ENCODE assay signal across 8 mouse cellular contexts in genomic region chr19:32344738-32345121, GRCm38 (mm10). TPM values are rescaled to one million over a fixed set of nuclear protein-coding genes. Genes with fewer than 3 reads are reported as not detected.
DNase-seq lines count a peak whose midpoint lies in the region; ATAC-seq lines count a peak whose summit lies in the region.

No protein-coding gene starts in this region.

- peaks cover 18% of the 10 kb centered on the region for H3K4me1 ChIP-seq in forebrain, embryonic 14.5 days (ENCODE audit: control insufficient read depth, insufficient read depth, low read length)
- peaks cover 46% of the 10 kb centered on the region for H3K4me1 ChIP-seq in neural tube, embryonic 15.5 days

- peak; percentile 54 for DNase-seq in kidney, adult 18-20 months
- DNase-seq in kidney, adult 11 months = no peak
- no peak for DNase-seq in forebrain, embryonic 14.5 days (ENCODE audit: low spot score)
- DNase-seq in kidney, postnatal 14 days = peak; percentile 53
- no peak for DNase-seq in layer of hippocampus, postnatal 36 days
- DNase-seq in adrenal gland, postnatal 10 days = no peak

- H3K9ac ChIP-seq in forebrain, embryonic 14.5 days (ENCODE audit: low read length) = no peak overlapping the region
- no peak overlapping the region for H3K9ac ChIP-seq in neural tube, embryonic 15.5 days (replicated peaks)

- H3K36me3 ChIP-seq in forebrain, embryonic 14.5 days (ENCODE audit: control insufficient read depth, insufficient read depth, low read length) = no peaks in the 10 kb centered on the region
- H3K36me3 ChIP-seq in neural tube, embryonic 15.5 days = no peaks in the 10 kb centered on the region

- no peak overlapping the region for H3K27ac ChIP-seq in forebrain, embryonic 14.5 days (ENCODE audit: low read depth, low read length)
- no peak overlapping the region for H3K27ac ChIP-seq in neural tube, embryonic 15.5 days (replicated peaks)

- 13% methylated on average over 4 of the region's 4 CpGs for WGBS in forebrain, embryonic 14.5 days
- WGBS in neural tube, embryonic 15.5 days = 28% methylated on average over 4 of the region's 4 CpGs

- no peak overlapping the region for H3K4me3 ChIP-seq in forebrain, embryonic 14.5 days (ENCODE audit: low read depth, low read length)
- H3K4me3 ChIP-seq in neural tube, embryonic 15.5 days (replicated peaks) = peak overlapping the region; percentile 18

- H3K27me3 ChIP-seq in forebrain, embryonic 14.5 days (replicated peaks; ENCODE audit: control insufficient read depth, insufficient read depth, low read length) = no peaks in the 10 kb centered on the region
- no peaks in the 10 kb centered on the region for H3K27me3 ChIP-seq in neural tube, embryonic 15.5 days (replicated peaks)

- no peaks in the 10 kb centered on the region for H3K9me3 ChIP-seq in forebrain, embryonic 14.5 days (replicated peaks; ENCODE audit: control insufficient read depth, low read length)
- H3K9me3 ChIP-seq in neural tube, embryonic 15.5 days (replicated peaks) = no peaks in the 10 kb centered on the region

- peak; percentile 60; the same call in 1 of the 2 replicates for ATAC-seq in forebrain, embryonic 14.5 days
- peak; percentile 79 for ATAC-seq in neural tube, embryonic 15.5 days (ENCODE audit: low FRiP score)
- ATAC-seq in inflammation-experienced regulatory T-cells, adult 6 months = no peak

- peak overlapping the region; percentile 45 for H3K4me2 ChIP-seq in forebrain, embryonic 14.5 days (ENCODE audit: low read length)
- H3K4me2 ChIP-seq in neural tube, embryonic 15.5 days = peak overlapping the region; percentile 47

RNA-seq across cellular contexts. Expression of gene Sgms1, which starts 44.8 kb away (rescaled TPM):
- 5.9 and 10.1 TPM in 2 replicates for polyA plus RNA-seq in forebrain, embryonic 14.5 days (2014; fragmentation: Nextera tagmentation; extraction: Ambion mirVana)
- 24.6 and 26.3 TPM in 2 replicates for polyA plus RNA-seq in neural tube, embryonic 15.5 days (2015; fragmentation: Nextera tagmentation; extraction: Ambion mirVana)
- 10 to 100 TPM; 47.8 to 56.5 (median 51.5) TPM for polyA plus RNA-seq in inflammation-experienced regulatory T-cells, adult 6 months (2017; shearing (Covaris generic))
- 10 to 100 TPM; 53.6 to 64.1 TPM for total RNA-seq in layer of hippocampus, postnatal 36 days (2021)
- 10 to 100 TPM; 56.3 to 58.4 TPM for total RNA-seq in adrenal gland, postnatal 10 days (2021)

Comparison
In these comparisons a context has a peak if more than half of its experiments do, and no peak if none do; other contexts are left out.
1. DNase-seq: peak in kidney, adult 18-20 months (single experiment) and kidney, postnatal 14 days (single experiment); none in kidney, adult 11 months (single experiment), forebrain, embryonic 14.5 days (single experiment), layer of hippocampus, postnatal 36 days (0 of 2) and adrenal gland, postnatal 10 days (single experiment).